Mouse (Mus musculus): ENCODE measurements around the gene Zfp963. TPM values are rescaled to one million over a fixed set of nuclear protein-coding genes. Genes with fewer than 3 reads are reported as not detected.

Gene Zfp963
- polyA plus RNA-seq, 1 experiment from 2014 or later: 2.3 TPM

GRCm38 (mm10) chr8:69793666-69794065 lies 43.9 kb upstream of the Zfp963 start:
- Histone ChIP-seq H3K9ac (replicated peaks) (no peak overlapping the region), H3K27me3 (ENCODE audit: insufficient read depth, low read length) (no peaks in the 10 kb centered on the region), H3K27ac (ENCODE audit: low read depth) (no peak overlapping the region), H3K9me3 (ENCODE audit: low read length) (no peaks in the 10 kb centered on the region), H3K4me2 (ENCODE audit: low read depth, low read length) (no peak overlapping the region), H3K4me1 (ENCODE audit: insufficient read depth) (peaks cover 24% of the 10 kb centered on the region), H3K36me3 (replicated peaks; ENCODE audit: insufficient read depth, low read length) (peaks cover 49% of the 10 kb centered on the region), H3K4me3 (ENCODE audit: low read depth, low read length) (no peak overlapping the region)
- ATAC-seq (no peak), DNase-seq (no peak)
- TF ChIP-seq CTCF (IDR thresholded peaks at IDR 0.05; ENCODE audit: low read depth) (no peak), EP300 (IDR thresholded peaks at IDR 0.05; ENCODE audit: low read depth) (no peak)
- 95% methylated on average over 4 of the region's 4 CpGs for WGBS (ENCODE audit: insufficient replicate concordance)

DNA sequence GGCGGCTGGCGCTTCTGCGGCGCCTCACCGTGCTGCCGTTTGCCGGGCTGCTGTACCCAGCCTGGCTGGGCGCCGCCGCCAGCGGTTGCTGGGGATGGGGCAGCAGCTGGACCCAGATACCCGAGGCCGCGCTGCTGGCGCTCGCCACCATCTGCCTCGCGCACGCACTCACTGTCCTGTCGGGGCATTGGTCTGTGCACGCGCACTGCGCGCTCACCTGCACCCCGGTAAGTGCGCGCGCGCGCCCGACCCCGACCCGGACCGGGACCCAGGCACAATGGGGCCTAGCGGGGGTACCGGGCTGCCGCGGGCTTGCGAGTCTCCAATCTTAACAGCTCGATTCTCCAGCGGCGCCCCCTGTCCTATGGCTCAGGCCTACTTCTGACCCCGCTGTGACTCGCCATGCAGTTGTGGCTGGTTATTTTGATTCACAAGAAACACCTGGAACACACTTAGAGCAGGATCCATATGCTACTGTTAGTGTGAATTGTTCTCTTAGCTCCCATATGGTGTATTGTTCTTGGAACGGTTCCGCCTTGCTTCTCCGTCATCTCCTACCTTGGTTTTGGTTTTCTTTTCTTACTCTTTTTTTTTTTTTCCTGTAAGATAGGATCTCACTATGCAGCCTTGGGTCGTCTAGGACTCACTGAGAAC lies 41.8 kb upstream of the Zfp963 start:
- no peaks in the 10 kb centered on the region for H3K9me3 ChIP-seq (ENCODE audit: low read length)
- peak overlapping the region; percentile 98 for H3K27ac ChIP-seq (ENCODE audit: low read depth)
- TF ChIP-seq EP300 (IDR thresholded peaks at IDR 0.05; ENCODE audit: low read depth) (no peak), CTCF (IDR thresholded peaks at IDR 0.05; ENCODE audit: low read depth) (0 out of 2 replicates have a peak, but pooled peaks have one; percentile 11)
- peaks cover 28% of the 10 kb centered on the region for H3K36me3 ChIP-seq (replicated peaks; ENCODE audit: insufficient read depth, low read length)
- WGBS (ENCODE audit: insufficient replicate concordance): 3% methylated on average over 44 of the region's 48 CpGs
- peaks cover 24% of the 10 kb centered on the region for H3K4me1 ChIP-seq (ENCODE audit: insufficient read depth)
- peak; percentile 64 for ATAC-seq
- peak overlapping the region; percentile 98 for H3K4me3 ChIP-seq (ENCODE audit: low read depth, low read length)
- H3K4me2 ChIP-seq (ENCODE audit: low read depth, low read length): peak overlapping the region; percentile 79
- no peaks in the 10 kb centered on the region for H3K27me3 ChIP-seq (ENCODE audit: insufficient read depth, low read length)
- DNase-seq: peak; percentile 74
- H3K9ac ChIP-seq (replicated peaks): peak overlapping the region; percentile 94

DNA sequence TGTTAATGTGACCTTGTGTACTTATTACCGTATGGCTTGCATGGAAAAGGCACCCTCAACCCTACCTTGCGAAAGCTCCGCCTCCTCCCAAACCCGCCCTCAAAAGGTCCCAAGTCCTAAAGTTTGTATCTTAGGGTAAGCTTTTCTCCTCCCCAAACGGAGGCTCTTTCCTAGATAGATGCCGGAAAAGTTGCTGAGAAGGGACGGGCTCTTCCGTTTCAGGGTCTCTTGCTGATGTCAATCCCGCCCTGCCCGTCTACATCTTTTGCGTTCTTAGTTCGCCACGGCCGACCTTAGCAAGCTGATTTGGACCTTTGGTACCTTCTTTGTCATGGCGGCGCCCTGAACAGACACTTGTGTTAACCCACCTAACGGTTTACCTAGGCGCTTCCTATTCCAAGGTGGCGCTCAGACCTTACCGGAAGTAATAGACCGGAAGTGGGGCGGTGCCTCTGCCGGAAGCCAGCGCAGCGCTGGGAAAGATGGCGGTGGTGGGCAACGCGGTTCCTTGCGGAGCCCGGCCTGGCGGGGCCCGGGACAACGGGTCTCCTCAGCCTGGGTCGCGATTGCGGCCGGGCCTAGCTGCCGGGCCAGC lies 41.1 kb upstream of the Zfp963 start, which contains the start of the genes Atp13a1 and Zfp866:
Atp13a1 (plus strand) TSS at position 391 of the 595 bp plus-strand sequence.
Zfp866 (minus strand) TSS at position 406 of the 595 bp plus-strand sequence.
- H3K27ac ChIP-seq (ENCODE audit: low read depth): peak within 1 kb of the TSS; percentile 98
- H3K27me3 ChIP-seq (ENCODE audit: insufficient read depth, low read length): no peaks in the 10 kb centered on the region
- TF ChIP-seq EP300 (IDR thresholded peaks at IDR 0.05; ENCODE audit: low read depth) (peak; percentile 51; the same call in 1 of the 2 replicates), CTCF (IDR thresholded peaks at IDR 0.05; ENCODE audit: low read depth) (no peak)
- H3K4me2 ChIP-seq (ENCODE audit: low read depth, low read length): peak within 1 kb of the TSS; percentile 79
- H3K4me3 ChIP-seq (ENCODE audit: low read depth, low read length): peak within 1 kb of the TSS; percentile 98
- DNase-seq (peak; percentile 93), ATAC-seq (peak; percentile 96)
- peaks cover 22% of the 10 kb centered on the region for H3K36me3 ChIP-seq (replicated peaks; ENCODE audit: insufficient read depth, low read length)
- H3K4me1 ChIP-seq (ENCODE audit: insufficient read depth): peaks cover 24% of the 10 kb centered on the region
- no peaks in the 10 kb centered on the region for H3K9me3 ChIP-seq (ENCODE audit: low read length)
- peak within 1 kb of the TSS; percentile 94 for H3K9ac ChIP-seq (replicated peaks)
- 0% methylated on average over 38 of the region's 38 CpGs for WGBS (ENCODE audit: insufficient replicate concordance)

GRCm38 (mm10) chr8:69790364-69790763 lies 40.6 kb upstream of the Zfp963 start:
- Histone ChIP-seq H3K4me2 (ENCODE audit: low read depth, low read length) (peak overlapping the region; percentile 79), H3K4me1 (ENCODE audit: insufficient read depth) (peaks cover 24% of the 10 kb centered on the region), H3K27ac (ENCODE audit: low read depth) (peak overlapping the region; percentile 98), H3K27me3 (ENCODE audit: insufficient read depth, low read length) (no peaks in the 10 kb centered on the region), H3K9ac (replicated peaks) (peak overlapping the region; percentile 94), H3K9me3 (ENCODE audit: low read length) (no peaks in the 10 kb centered on the region), H3K4me3 (ENCODE audit: low read depth, low read length) (peak overlapping the region; percentile 98), H3K36me3 (replicated peaks; ENCODE audit: insufficient read depth, low read length) (peaks cover 18% of the 10 kb centered on the region)
- TF ChIP-seq EP300 (IDR thresholded peaks at IDR 0.05; ENCODE audit: low read depth) (no peak), CTCF (IDR thresholded peaks at IDR 0.05; ENCODE audit: low read depth) (no peak)
- DNase-seq (no peak), ATAC-seq (peak; percentile 22; the same call in 1 of the 2 replicates)
- WGBS (ENCODE audit: insufficient replicate concordance): 19% methylated on average over 11 of the region's 11 CpGs

DNA sequence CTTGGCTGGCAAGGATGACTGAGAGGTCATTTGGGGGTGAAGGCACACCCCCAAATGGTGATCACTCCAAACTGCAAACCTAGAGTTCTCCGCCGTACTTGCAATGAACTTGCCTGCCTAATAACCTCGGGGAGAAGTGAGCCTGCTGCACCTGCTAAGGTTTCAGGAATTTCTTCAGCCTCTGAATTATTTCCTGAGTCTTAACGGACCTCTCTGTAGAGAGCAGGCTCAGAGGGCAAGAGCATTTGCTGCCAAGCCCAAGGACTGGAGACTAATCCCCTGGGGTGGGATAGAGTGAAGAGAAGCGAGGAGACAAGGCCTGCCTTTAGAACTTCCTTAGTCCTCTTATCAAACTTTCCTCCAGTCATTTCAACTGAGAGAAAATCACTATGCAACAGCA lies 40.0 kb upstream of the Zfp963 start:
- TF ChIP-seq CTCF (IDR thresholded peaks at IDR 0.05; ENCODE audit: low read depth) (no peak), EP300 (IDR thresholded peaks at IDR 0.05; ENCODE audit: low read depth) (no peak)
- Histone ChIP-seq H3K27me3 (ENCODE audit: insufficient read depth, low read length) (no peaks in the 10 kb centered on the region), H3K9ac (replicated peaks) (no peak overlapping the region), H3K4me2 (ENCODE audit: low read depth, low read length) (peak overlapping the region; percentile 79), H3K4me3 (ENCODE audit: low read depth, low read length) (peak overlapping the region; percentile 98), H3K9me3 (ENCODE audit: low read length) (no peaks in the 10 kb centered on the region), H3K4me1 (ENCODE audit: insufficient read depth) (peaks cover 24% of the 10 kb centered on the region), H3K27ac (ENCODE audit: low read depth) (peak overlapping the region; percentile 98), H3K36me3 (replicated peaks; ENCODE audit: insufficient read depth, low read length) (peaks cover 12% of the 10 kb centered on the region)
- no peak for ATAC-seq
- WGBS (ENCODE audit: insufficient replicate concordance): 57% methylated on average over 5 of the region's 5 CpGs
- DNase-seq: no peak

DNA sequence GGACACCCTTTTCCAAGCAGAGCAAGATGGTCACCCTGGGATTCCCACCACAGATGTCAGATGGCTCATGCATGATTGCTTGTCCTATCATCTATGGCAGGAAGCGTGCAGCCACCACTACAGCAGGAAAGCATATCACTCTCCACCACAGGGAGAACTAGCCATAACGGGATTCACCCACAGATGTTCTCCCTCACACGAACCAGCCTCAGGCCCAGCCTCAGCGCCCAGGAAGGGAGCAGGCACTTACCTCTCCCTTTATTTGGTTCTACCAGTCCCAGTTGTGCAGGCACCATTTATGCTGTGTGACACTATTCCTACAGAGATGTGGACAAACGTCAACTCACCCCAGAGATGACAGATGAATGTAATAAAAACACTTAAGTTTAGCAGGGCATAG lies 39.3 kb upstream of the Zfp963 start:
- Histone ChIP-seq H3K4me1 (ENCODE audit: insufficient read depth) (peaks cover 24% of the 10 kb centered on the region), H3K27ac (ENCODE audit: low read depth) (no peak overlapping the region), H3K27me3 (ENCODE audit: insufficient read depth, low read length) (no peaks in the 10 kb centered on the region), H3K4me2 (ENCODE audit: low read depth, low read length) (no peak overlapping the region), H3K9me3 (ENCODE audit: low read length) (no peaks in the 10 kb centered on the region), H3K36me3 (replicated peaks; ENCODE audit: insufficient read depth, low read length) (peaks cover 7% of the 10 kb centered on the region), H3K9ac (replicated peaks) (no peak overlapping the region), H3K4me3 (ENCODE audit: low read depth, low read length) (no peak overlapping the region)
- TF ChIP-seq EP300 (IDR thresholded peaks at IDR 0.05; ENCODE audit: low read depth) (no peak), CTCF (IDR thresholded peaks at IDR 0.05; ENCODE audit: low read depth) (no peak)
- 55% methylated on average over 5 of the region's 5 CpGs for WGBS (ENCODE audit: insufficient replicate concordance)
- DNase-seq: no peak
- ATAC-seq: peak; percentile 7; the same call in 1 of the 2 replicates

All from liver, postnatal 0 days (tissue).